Mouse (Mus musculus) lung, adult 2 months (tissue): ENCODE results near the gene Slc6a20b.

Experiments used
- CTCF ChIP-seq: fragments of 200-500 bp; IDR thresholded peaks from 2 replicates; pipeline ENCODE4 v1.5.1; 2011; ENCODE audit warnings: mild to moderate bottlenecking, low read length, control low read depth; ENCODE audit not compliant: insufficient read depth
- POLR2A ChIP-seq: fragments of 200-500 bp; IDR thresholded peaks from 2 replicates; pipeline ENCODE4 v1.6.1; 2011; ENCODE audit warnings: low read depth, mild to moderate bottlenecking, control low read depth, low read length, borderline replicate concordance; ENCODE audit errors: extremely low read depth

DNA sequence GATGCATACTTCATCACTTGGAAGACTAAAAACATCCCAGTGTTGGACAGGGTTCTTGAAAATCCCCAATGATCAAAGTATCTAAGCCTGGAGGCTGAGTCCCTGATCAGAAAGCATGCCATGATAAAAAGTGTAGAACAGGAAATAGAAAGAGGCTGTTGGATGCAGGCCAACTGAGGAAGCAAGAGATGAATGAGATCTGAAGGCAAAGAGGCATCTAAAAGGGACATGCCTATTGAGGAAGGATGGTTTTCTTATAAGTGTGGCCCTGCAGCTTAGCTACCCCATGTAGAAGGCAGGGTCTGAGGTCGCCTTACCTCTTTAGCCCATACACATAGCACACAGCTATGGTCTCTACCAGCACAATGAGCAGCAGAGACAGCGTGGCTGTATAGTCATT lies 35.5 kb downstream of the Slc6a20b start:
- TF ChIP-seq CTCF (no peak), POLR2A (no peak)
